Mouse (Mus musculus) C2C12 (cell line): ENCODE measurements around the gene Shb.

Source experiments
- CTCF ChIP-seq: IDR thresholded peaks from one replicate; pipeline ENCODE4 v1.5.1; 2011; ENCODE audit not compliant: control insufficient read depth, insufficient read depth, insufficient read length
- USF1 ChIP-seq: IDR thresholded peaks from one replicate; pipeline ENCODE4 v1.6.1; 2011; ENCODE audit warnings: low read depth, mild to moderate bottlenecking, control low read depth, moderate library complexity

DNA sequence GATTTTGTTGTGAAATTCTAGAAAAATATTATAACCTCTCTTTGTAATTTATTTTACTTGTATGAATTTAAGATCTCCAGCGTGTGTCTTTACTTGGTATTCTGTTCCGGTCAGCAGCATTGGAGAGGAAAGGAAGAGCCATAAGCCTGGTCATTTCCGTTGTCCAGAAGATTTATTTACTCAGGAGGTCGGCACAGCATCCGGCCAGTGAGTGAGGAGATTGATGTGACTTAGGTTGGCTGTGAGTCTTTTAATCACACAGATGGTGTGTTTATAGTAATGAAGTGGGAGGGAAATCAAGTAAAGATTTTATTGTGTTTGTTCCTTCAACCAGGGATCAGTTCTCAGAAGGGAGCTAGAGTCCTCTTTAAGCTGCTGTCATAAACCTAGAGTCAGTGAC, 157.4 kb downstream of the Shb start:
- no peak for TF ChIP-seq CTCF
- no peak for TF ChIP-seq USF1
